Mouse (Mus musculus) limb, embryonic 13.5 days (tissue): Measurements from ENCODE around the gene Klhdc3. TPM values are rescaled to one million over a fixed set of nuclear protein-coding genes. Genes with fewer than 3 reads are reported as not detected.

Experiments used
- ATAC-seq: fragments of 200-750 bp; cut with Nextera tagmentation; 2 replicates; pipeline ENCODE4 v1.8.0; 2017; ENCODE audit warnings: low read depth, moderate number of reproducible peaks, moderate TSS enrichment; ENCODE audit not compliant: low FRiP score
- H3K27ac ChIP-seq: fragments of 300-500 bp; sonication (generic); 2 replicates; pipeline ENCODE4 v1.5.1; 2015; ENCODE audit warnings: inconsistent platforms, mild to moderate bottlenecking, moderate library complexity
- H3K27me3 ChIP-seq: fragments of 300-500 bp; sonication (generic); 2 replicates; pipeline ENCODE4 v1.6.1; 2015; ENCODE audit warnings: mild to moderate bottlenecking, inconsistent platforms
- H3K36me3 ChIP-seq: fragments of 300-500 bp; sonication (generic); 2 replicates; pipeline ENCODE4 v1.6.1; 2015; ENCODE audit warnings: inconsistent platforms, mild to moderate bottlenecking, moderate library complexity
- H3K4me1 ChIP-seq: fragments of 300-500 bp; sonication (generic); 2 replicates; pipeline ENCODE4 v1.6.1; 2015; ENCODE audit warnings: inconsistent platforms
- H3K4me2 ChIP-seq: fragments of 300-500 bp; sonication (generic); replicated peaks from 2 replicates; pipeline ENCODE4 v1.6.1; 2015; ENCODE audit warnings: inconsistent platforms, mild to moderate bottlenecking, moderate library complexity
- H3K4me3 ChIP-seq: fragments of 300-500 bp; sonication (generic); 2 replicates; pipeline ENCODE4 v1.5.1; 2015; ENCODE audit warnings: moderate library complexity, mild to moderate bottlenecking, inconsistent platforms
- H3K9ac ChIP-seq: fragments of 300-500 bp; sonication (generic); 2 replicates; pipeline ENCODE4 v1.6.1; 2015; ENCODE audit warnings: mild to moderate bottlenecking, inconsistent platforms
- H3K9me3 ChIP-seq: fragments of 300-500 bp; sonication (generic); 2 replicates; pipeline ENCODE4 v1.6.1; 2016; ENCODE audit warnings: inconsistent platforms
- WGBS: fragments of 180-500 bp; shearing (Covaris S2); methylation state at CpG from one replicate; pipeline ENCODE4 v1.1.7; 2015; 5-methylcytosine and 5-hydroxymethylcytosine counted together
- polyA plus RNA-seq: library from polyadenylated mRNA; unstranded; fragments of >200 nt; fragmentation: Nextera tagmentation; extraction: Ambion mirVana; gene quantifications from 2 replicates; pipeline ENCODE4 v1.2.1, GENCODE M21; 2015

The Klhdc3 gene
- polyA plus RNA-seq, 1 experiment from 2014 or later = 127 TPM

- WGBS = 30% methylated on average over 15 of the region's 15 CpGs
- ATAC-seq = no peak
- Histone ChIP-seq H3K9me3 (no peaks in the 10 kb centered on the region), H3K27me3 (no peaks in the 10 kb centered on the region), H3K9ac (peak overlapping the region; percentile 95), H3K4me1 (peaks cover 47% of the 10 kb centered on the region), H3K36me3 (peaks cover 47% of the 10 kb centered on the region), H3K27ac (peak overlapping the region; percentile 98), H3K4me3 (peak overlapping the region; percentile 80), H3K4me2 (peak overlapping the region; percentile 94)
Observed at GRCm38 (mm10) chr17:46649811-46650210, 30.9 kb downstream of the Klhdc3 start.

DNA sequence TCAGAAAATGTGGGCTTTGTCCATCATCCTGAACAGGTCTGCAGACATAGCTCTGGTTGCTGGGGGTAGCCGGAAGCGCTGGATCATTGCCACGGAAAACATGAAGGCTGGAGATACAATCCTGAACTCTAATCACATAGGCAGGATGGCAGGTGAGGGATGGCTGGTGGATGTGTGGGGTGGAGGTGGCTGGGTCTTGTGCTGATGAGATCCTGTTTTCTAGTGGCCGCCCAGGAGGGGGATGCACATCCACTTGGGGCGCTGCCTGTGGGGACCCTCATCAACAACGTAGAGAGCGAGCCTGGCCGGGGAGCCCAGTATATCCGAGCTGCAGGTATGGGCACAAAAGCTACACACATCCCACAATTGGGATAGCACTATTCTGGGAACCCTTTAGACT lies 32.3 kb downstream of the Klhdc3 start:
- Histone ChIP-seq H3K27ac (no peak overlapping the region), H3K4me2 (no peak overlapping the region), H3K9me3 (no peaks in the 10 kb centered on the region), H3K4me3 (no peak overlapping the region), H3K27me3 (no peaks in the 10 kb centered on the region), H3K9ac (no peak overlapping the region), H3K36me3 (peaks cover 33% of the 10 kb centered on the region), H3K4me1 (peaks cover 51% of the 10 kb centered on the region)
- WGBS = 92% methylated on average over 9 of the region's 9 CpGs
- ATAC-seq = no peak

- H3K4me2 ChIP-seq = 0 out of 2 replicates have a peak overlapping the region, but pooled peaks have one; percentile 95
- H3K4me1 ChIP-seq = peaks cover 41% of the 10 kb centered on the region
- 92% methylated on average over 7 of the region's 7 CpGs for WGBS
- ATAC-seq = no peak
- peaks cover 31% of the 10 kb centered on the region for H3K36me3 ChIP-seq
- H3K9me3 ChIP-seq = no peaks in the 10 kb centered on the region
- peak overlapping the region; percentile 83; the same call in 1 of the 2 replicates for H3K4me3 ChIP-seq
- no peak overlapping the region for H3K9ac ChIP-seq
- no peaks in the 10 kb centered on the region for H3K27me3 ChIP-seq
- no peak overlapping the region for H3K27ac ChIP-seq
Observed at GRCm38 (mm10) chr17:46647279-46647678, 33.4 kb downstream of the Klhdc3 start.

GRCm38 (mm10) chr17:46646322-46646662 lies 34.4 kb downstream of the Klhdc3 start:
- peak; percentile 13; the same call in 1 of the 2 replicates for ATAC-seq
- WGBS = 0% methylated on average over 19 of the region's 19 CpGs

DNA sequence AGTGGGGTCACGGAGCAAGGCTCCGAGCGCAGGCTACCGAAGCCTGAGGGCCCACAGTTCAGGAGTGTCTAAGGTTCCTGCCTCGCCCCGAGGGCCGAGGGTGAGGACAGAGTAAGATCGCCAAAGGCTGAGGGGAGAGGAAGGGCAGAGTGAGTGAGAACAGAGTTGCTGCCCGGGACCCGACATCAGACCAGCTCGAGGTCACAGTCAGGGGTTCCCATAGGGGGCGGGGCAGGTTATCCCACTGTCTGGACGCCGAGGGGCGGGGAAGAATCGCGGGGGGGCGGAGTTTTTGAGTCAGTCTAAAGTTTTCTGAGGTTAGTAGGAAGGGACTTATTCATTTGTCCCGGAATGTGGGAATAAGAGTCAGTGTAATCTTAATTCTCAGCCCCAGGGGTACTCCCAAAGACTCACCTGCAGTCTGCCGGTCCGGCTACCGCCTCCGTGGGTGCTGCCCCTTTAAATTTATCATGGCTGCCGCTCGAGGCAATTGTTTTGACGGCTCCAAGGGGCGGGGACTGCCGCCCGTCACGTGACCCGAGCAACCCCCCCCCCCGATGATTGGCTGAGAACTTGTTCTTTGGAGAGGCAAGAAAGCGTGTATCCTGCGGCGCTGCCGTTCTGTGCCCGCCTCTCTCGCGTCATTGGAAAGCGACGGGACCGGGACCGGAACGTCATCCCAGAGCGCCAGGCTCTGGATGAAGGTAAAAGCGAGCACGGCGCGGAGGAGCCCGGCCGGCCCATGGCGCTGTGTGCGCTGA lies 35.0 kb downstream of the Klhdc3 start, which contains the start of the genes Klc4 and Mrpl2:
Klc4 (minus strand) TSS at position 462 of the 761 bp plus-strand sequence.
Mrpl2 (plus strand) TSS at position 669 of the 761 bp plus-strand sequence.
- H3K4me1 ChIP-seq = peaks cover 28% of the 10 kb centered on the region
- under 1% methylated on average over 53 of the region's 53 CpGs for WGBS
- H3K9ac ChIP-seq = peak within 1 kb of the TSS; percentile 80
- ATAC-seq = peak; percentile 69
- H3K9me3 ChIP-seq = no peaks in the 10 kb centered on the region
- H3K4me2 ChIP-seq = peak within 1 kb of the TSS; percentile 95
- peak within 1 kb of the TSS; percentile 67; the same call in 1 of the 2 replicates for H3K27ac ChIP-seq
- no peaks in the 10 kb centered on the region for H3K27me3 ChIP-seq
- peak within 1 kb of the TSS; percentile 83 for H3K4me3 ChIP-seq
- H3K36me3 ChIP-seq = peaks cover 39% of the 10 kb centered on the region

More at GRCm38 (mm10) chr17:46646322-46646662, 34.4 kb downstream of the Klhdc3 start:
- Histone ChIP-seq H3K9ac (peak overlapping the region; percentile 80), H3K9me3 (no peaks in the 10 kb centered on the region), H3K4me1 (peaks cover 31% of the 10 kb centered on the region), H3K36me3 (peaks cover 33% of the 10 kb centered on the region), H3K4me3 (peak overlapping the region; percentile 83), H3K27ac (peak overlapping the region; percentile 67; the same call in 1 of the 2 replicates), H3K4me2 (peak overlapping the region; percentile 95), H3K27me3 (no peaks in the 10 kb centered on the region)

- no peak for ATAC-seq
- peak overlapping the region; percentile 79 for H3K9ac ChIP-seq
- WGBS = 11% methylated on average over 11 of the region's 11 CpGs
- H3K4me2 ChIP-seq = peak overlapping the region; percentile 95
- H3K4me1 ChIP-seq = peaks cover 28% of the 10 kb centered on the region
- H3K9me3 ChIP-seq = no peaks in the 10 kb centered on the region
- H3K27ac ChIP-seq = no peak overlapping the region
- no peaks in the 10 kb centered on the region for H3K27me3 ChIP-seq
- H3K4me3 ChIP-seq = peak overlapping the region; percentile 83
- peaks cover 46% of the 10 kb centered on the region for H3K36me3 ChIP-seq
Observed at GRCm38 (mm10) chr17:46644916-46645475, 35.7 kb downstream of the Klhdc3 start.

GRCm38 (mm10) chr17:46644152-46644805 lies 36.4 kb downstream of the Klhdc3 start:
- H3K9ac ChIP-seq = 0 out of 2 replicates have a peak overlapping the region, but pooled peaks have one; percentile 79
- H3K9me3 ChIP-seq = no peaks in the 10 kb centered on the region
- H3K4me3 ChIP-seq = peak overlapping the region; percentile 83
- ATAC-seq = no peak
- H3K36me3 ChIP-seq = peaks cover 52% of the 10 kb centered on the region
- WGBS = 86% methylated on average over 12 of the region's 12 CpGs
- no peaks in the 10 kb centered on the region for H3K27me3 ChIP-seq
- H3K4me1 ChIP-seq = peaks cover 21% of the 10 kb centered on the region
- no peak overlapping the region for H3K27ac ChIP-seq
- H3K4me2 ChIP-seq = peak overlapping the region; percentile 95

DNA sequence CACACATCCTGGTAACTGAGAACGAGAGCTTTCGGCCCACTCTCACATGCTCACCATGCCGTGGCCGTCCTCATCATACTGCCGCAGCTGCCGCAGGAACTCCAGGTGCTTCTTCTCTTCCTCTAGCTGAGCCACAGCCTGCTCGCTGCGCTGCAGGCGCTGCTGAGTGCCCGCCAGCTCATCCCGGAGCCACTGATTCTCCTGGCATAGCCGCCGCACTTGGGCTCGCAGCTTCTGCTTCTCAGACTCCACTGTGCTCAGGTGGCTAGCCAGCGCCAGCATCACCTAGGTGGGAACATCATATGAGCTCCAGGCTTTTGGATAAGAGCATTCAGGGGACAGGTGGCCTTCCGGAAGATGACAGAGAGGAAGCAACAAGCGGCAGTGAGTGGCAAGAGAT lies 38.7 kb downstream of the Klhdc3 start:
- no peak overlapping the region for H3K4me3 ChIP-seq
- H3K9me3 ChIP-seq = no peaks in the 10 kb centered on the region
- H3K27me3 ChIP-seq = no peaks in the 10 kb centered on the region
- ATAC-seq = no peak
- peaks cover 46% of the 10 kb centered on the region for H3K36me3 ChIP-seq
- 87% methylated on average over 17 of the region's 17 CpGs for WGBS
- H3K4me2 ChIP-seq = no peak overlapping the region
- no peak overlapping the region for H3K27ac ChIP-seq
- peaks cover 23% of the 10 kb centered on the region for H3K4me1 ChIP-seq
- H3K9ac ChIP-seq = no peak overlapping the region

- ATAC-seq = no peak
- no peak overlapping the region for H3K27ac ChIP-seq
- no peaks in the 10 kb centered on the region for H3K27me3 ChIP-seq
- H3K9me3 ChIP-seq = no peaks in the 10 kb centered on the region
- H3K4me1 ChIP-seq = peaks cover 19% of the 10 kb centered on the region
- WGBS = 87% methylated on average over 9 of the region's 9 CpGs
- no peak overlapping the region for H3K4me3 ChIP-seq
- H3K4me2 ChIP-seq = no peak overlapping the region
- H3K9ac ChIP-seq = no peak overlapping the region
- H3K36me3 ChIP-seq = peaks cover 59% of the 10 kb centered on the region
Observed at GRCm38 (mm10) chr17:46639929-46640328, 40.8 kb downstream of the Klhdc3 start.

- peak; percentile 32 for ATAC-seq
Observed at GRCm38 (mm10) chr17:46636831-46637523, 43.7 kb downstream of the Klhdc3 start.

DNA sequence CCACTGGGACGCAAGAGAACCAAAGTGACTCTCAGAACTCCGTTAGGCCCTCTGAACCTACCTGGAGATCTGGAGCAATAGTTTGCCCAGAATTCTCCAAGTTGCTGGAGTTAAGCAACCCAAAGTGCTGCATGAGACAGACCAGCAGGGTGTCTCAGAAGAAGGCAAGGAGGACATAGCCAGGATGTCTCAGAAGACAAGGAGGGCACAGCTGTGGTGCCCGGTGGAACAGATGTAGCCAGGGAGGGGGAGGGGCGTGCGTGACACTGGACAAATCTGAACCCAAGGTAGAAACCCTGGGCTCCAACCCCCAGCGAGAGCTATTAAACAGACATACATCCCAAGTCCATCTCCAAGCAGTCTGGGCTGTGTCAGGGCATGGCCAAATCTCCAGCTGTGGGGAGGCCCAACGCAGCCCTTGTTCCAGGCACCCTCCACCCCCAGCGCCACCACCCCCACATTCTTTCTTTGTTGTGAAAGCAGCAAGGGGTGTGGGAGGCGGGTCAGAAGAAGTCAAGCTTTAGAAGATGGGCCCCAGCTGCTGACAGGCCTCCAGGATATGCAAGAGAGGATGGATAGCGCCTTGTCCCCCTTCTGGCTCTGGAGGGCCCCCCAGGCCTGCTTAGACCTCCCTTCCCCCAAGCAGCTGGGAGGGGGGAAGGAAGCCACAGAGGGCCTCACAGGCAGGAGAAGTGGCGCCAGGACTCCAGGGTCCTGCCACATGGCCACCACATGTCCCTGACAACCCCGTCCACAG lies 50.9 kb downstream of the Klhdc3 start:
- H3K4me3 ChIP-seq = peak overlapping the region; percentile 70
- peaks cover 57% of the 10 kb centered on the region for H3K4me1 ChIP-seq
- H3K9ac ChIP-seq = peak overlapping the region; percentile 92
- peaks cover 30% of the 10 kb centered on the region for H3K36me3 ChIP-seq
- H3K4me2 ChIP-seq = peak overlapping the region; percentile 89
- H3K27ac ChIP-seq = peak overlapping the region; percentile 92
- no peaks in the 10 kb centered on the region for H3K9me3 ChIP-seq
- 5% methylated on average over 12 of the region's 12 CpGs for WGBS
- no peaks in the 10 kb centered on the region for H3K27me3 ChIP-seq
- ATAC-seq = peak; percentile 75

More at GRCm38 (mm10) chr17:46636831-46637523, 43.7 kb downstream of the Klhdc3 start:
- H3K4me3 ChIP-seq = peak overlapping the region; percentile 19; the same call in 1 of the 2 replicates
- peak overlapping the region; percentile 31; the same call in 1 of the 2 replicates for H3K9ac ChIP-seq
- no peak overlapping the region for H3K27ac ChIP-seq
- peaks cover 69% of the 10 kb centered on the region for H3K36me3 ChIP-seq
- H3K4me1 ChIP-seq = peaks cover 10% of the 10 kb centered on the region
- WGBS = 14% methylated on average over 15 of the region's 15 CpGs
- no peaks in the 10 kb centered on the region for H3K9me3 ChIP-seq
- H3K4me2 ChIP-seq = peak overlapping the region; percentile 51
- H3K27me3 ChIP-seq = no peaks in the 10 kb centered on the region
